Mouse (Mus musculus): ENCODE results near the gene Pigm. TPM values are rescaled to one million over a fixed set of nuclear protein-coding genes. Genes with fewer than 3 reads are reported as not detected.

The Pigm gene
- total and polyA plus RNA-seq, 2 experiments from 2014 or later, result 2.3 to 14.5 TPM

- Histone ChIP-seq H3K9me3 (ENCODE audit: low read length) (no peaks in the 10 kb centered on the region), H3K4me3 (ENCODE audit: low read depth, low read length) (peak overlapping the region; percentile 87), H3K36me3 (ENCODE audit: insufficient read depth) (peaks cover 6% of the 10 kb centered on the region; the same call in 1 of the 2 replicates), H3K27me3 (ENCODE audit: insufficient read depth, low read length) (no peaks in the 10 kb centered on the region), H3K4me1 (ENCODE audit: insufficient read depth) (peaks cover 14% of the 10 kb centered on the region), H3K4me2 (ENCODE audit: low read depth) (peak overlapping the region; percentile 98), H3K27ac (ENCODE audit: low read depth, low read length) (peak overlapping the region; percentile 81), H3K9ac (peak overlapping the region; percentile 81)
- WGBS, result 3% methylated on average over 61 of the region's 62 CpGs
- DNase-seq, result no peak
- no peak for TF ChIP-seq CTCF (IDR thresholded peaks at IDR 0.05; ENCODE audit: low read depth)
- ATAC-seq, result peak; percentile 47
Measured at GRCm38 (mm10) chr1:172376758-172377458, 562 bp downstream of the Pigm start.

GRCm38 (mm10) chr1:172380066-172380465, 3.7 kb downstream of the Pigm start:
- Histone ChIP-seq H3K4me2 (ENCODE audit: low read depth) (no peak overlapping the region), H3K9me3 (ENCODE audit: low read length) (no peaks in the 10 kb centered on the region), H3K27me3 (ENCODE audit: insufficient read depth, low read length) (no peaks in the 10 kb centered on the region), H3K4me1 (ENCODE audit: insufficient read depth) (peaks cover 14% of the 10 kb centered on the region), H3K27ac (ENCODE audit: low read depth, low read length) (no peak overlapping the region), H3K4me3 (ENCODE audit: low read depth, low read length) (no peak overlapping the region), H3K36me3 (ENCODE audit: insufficient read depth) (peaks cover 6% of the 10 kb centered on the region; the same call in 1 of the 2 replicates), H3K9ac (no peak overlapping the region)
- WGBS, result 65% methylated on average over 10 of the region's 10 CpGs
- TF ChIP-seq CTCF (IDR thresholded peaks at IDR 0.05; ENCODE audit: low read depth), result no peak
- DNase-seq (no peak), ATAC-seq (no peak)

GRCm38 (mm10) chr1:172382090-172382489, 5.7 kb downstream of the Pigm start:
- no peak overlapping the region for H3K9ac ChIP-seq
- H3K4me3 ChIP-seq (ENCODE audit: low read depth, low read length), result no peak overlapping the region
- no peaks in the 10 kb centered on the region for H3K9me3 ChIP-seq (ENCODE audit: low read length)
- peaks cover 14% of the 10 kb centered on the region for H3K4me1 ChIP-seq (ENCODE audit: insufficient read depth)
- ATAC-seq (no peak), DNase-seq (no peak)
- H3K27me3 ChIP-seq (ENCODE audit: insufficient read depth, low read length), result no peaks in the 10 kb centered on the region
- no peak for TF ChIP-seq CTCF (IDR thresholded peaks at IDR 0.05; ENCODE audit: low read depth)
- H3K27ac ChIP-seq (ENCODE audit: low read depth, low read length), result no peak overlapping the region
- 98% methylated on average over 1 of the region's 1 CpGs for WGBS
- no peak overlapping the region for H3K4me2 ChIP-seq (ENCODE audit: low read depth)
- peaks cover 6% of the 10 kb centered on the region; the same call in 1 of the 2 replicates for H3K36me3 ChIP-seq (ENCODE audit: insufficient read depth)

GRCm38 (mm10) chr1:172387246-172387645, 10.9 kb downstream of the Pigm start:
- Histone ChIP-seq H3K9me3 (ENCODE audit: low read length) (no peaks in the 10 kb centered on the region), H3K36me3 (ENCODE audit: insufficient read depth) (no peaks in the 10 kb centered on the region), H3K4me2 (ENCODE audit: low read depth) (no peak overlapping the region), H3K27me3 (ENCODE audit: insufficient read depth, low read length) (no peaks in the 10 kb centered on the region), H3K27ac (ENCODE audit: low read depth, low read length) (peak overlapping the region; percentile 72), H3K4me1 (ENCODE audit: insufficient read depth) (0 out of 2 replicates have a peak, but pooled peaks cover 7% of the 10 kb centered on the region), H3K4me3 (ENCODE audit: low read depth, low read length) (no peak overlapping the region), H3K9ac (no peak overlapping the region)
- TF ChIP-seq CTCF (IDR thresholded peaks at IDR 0.05; ENCODE audit: low read depth), result no peak
- WGBS, result 33% methylated on average over 5 of the region's 5 CpGs
- ATAC-seq (peak; percentile 92), DNase-seq (peak; percentile 46)

- Histone ChIP-seq H3K4me3 (ENCODE audit: low read depth, low read length) (no peak overlapping the region), H3K36me3 (ENCODE audit: insufficient read depth) (no peaks in the 10 kb centered on the region), H3K4me1 (ENCODE audit: insufficient read depth) (0 out of 2 replicates have a peak, but pooled peaks cover 8% of the 10 kb centered on the region), H3K4me2 (ENCODE audit: low read depth) (no peak overlapping the region), H3K27ac (ENCODE audit: low read depth, low read length) (no peak overlapping the region), H3K9me3 (ENCODE audit: low read length) (no peaks in the 10 kb centered on the region), H3K9ac (no peak overlapping the region), H3K27me3 (ENCODE audit: insufficient read depth, low read length) (no peaks in the 10 kb centered on the region)
- no peak for DNase-seq
- no peak for ATAC-seq
- TF ChIP-seq CTCF (IDR thresholded peaks at IDR 0.05; ENCODE audit: low read depth), result no peak
- WGBS, result 84% methylated on average over 1 of the region's 1 CpGs
Measured at GRCm38 (mm10) chr1:172390769-172391168, 14.4 kb downstream of the Pigm start.

- Histone ChIP-seq H3K4me3 (ENCODE audit: low read depth, low read length) (no peak overlapping the region), H3K4me1 (ENCODE audit: insufficient read depth) (0 out of 2 replicates have a peak, but pooled peaks cover 8% of the 10 kb centered on the region), H3K27me3 (ENCODE audit: insufficient read depth, low read length) (no peaks in the 10 kb centered on the region), H3K9ac (no peak overlapping the region), H3K36me3 (ENCODE audit: insufficient read depth) (no peaks in the 10 kb centered on the region), H3K27ac (ENCODE audit: low read depth, low read length) (no peak overlapping the region), H3K4me2 (ENCODE audit: low read depth) (peak overlapping the region; percentile 34), H3K9me3 (ENCODE audit: low read length) (no peaks in the 10 kb centered on the region)
- 0 out of 2 replicates have a peak, but pooled peaks have one; percentile 4 for TF ChIP-seq CTCF (IDR thresholded peaks at IDR 0.05; ENCODE audit: low read depth)
- DNase-seq (peak; percentile 41), ATAC-seq (0 out of 2 replicates have a peak, but pooled peaks have one; percentile 19)
- 8% methylated on average over 20 of the region's 20 CpGs for WGBS
Measured at GRCm38 (mm10) chr1:172391807-172392581, 15.6 kb downstream of the Pigm start.

Data from forebrain, postnatal 0 days (tissue).